Mouse (Mus musculus) stomach, postnatal 0 days (tissue): Measurements from ENCODE around the gene Brd1.

Experiments
- CTCF ChIP-seq: IDR thresholded peaks from 2 replicates; pipeline ENCODE4 v1.5.1; 2016; ENCODE audit warnings: antibody characterized with exemption, low read depth, mild to moderate bottlenecking, moderate library complexity
- EP300 ChIP-seq: optimal IDR thresholded peaks from 2 replicates; pipeline ENCODE3; 2016; ENCODE audit warnings: antibody characterized with exemption

DNA sequence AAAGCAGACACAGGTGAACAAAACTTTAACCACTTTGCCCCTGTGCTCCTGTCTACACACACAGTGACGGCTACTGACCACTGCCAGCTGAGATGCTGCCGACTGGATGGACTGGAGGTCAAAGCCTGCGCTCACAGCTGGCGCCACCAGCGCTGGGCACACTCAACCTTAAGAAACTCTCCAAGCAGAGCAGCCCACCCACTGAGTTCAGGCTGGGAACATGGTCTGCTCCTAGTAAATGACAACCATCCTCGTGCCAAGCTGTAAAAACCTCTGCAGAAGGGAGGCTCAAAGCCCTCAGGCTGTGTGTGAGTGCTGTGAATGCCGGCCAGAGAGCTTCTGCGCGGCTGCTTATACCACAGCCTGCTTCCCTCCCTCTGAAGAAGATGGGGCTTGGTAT, 16.8 kb downstream of the Brd1 start:
- no peak for TF ChIP-seq CTCF
- TF ChIP-seq EP300 = no peak
